14 mouse cellular contexts compared by ENCODE assay signal in genomic region chr14:47186561-47186960, GRCm38 (mm10).
"Had no signal": no experiment of that assay in that cellular context is flagged by ENCODE, and none has a peak within 500 bp of the region (broad histone marks: within the 10 kb centered on the region; RNA-seq: fewer than 3 reads in every experiment).

No protein-coding gene starts in this region.

- H3K27ac ChIP-seq: limb, embryonic 13.5 days; liver, embryonic 15.5 days; lung, embryonic 15.5 days; midbrain, embryonic 12.5 days had no signal

- H3K36me3 ChIP-seq: limb, embryonic 13.5 days; liver, embryonic 15.5 days; lung, embryonic 15.5 days; midbrain, embryonic 12.5 days had no signal

- H3K4me2 ChIP-seq: limb, embryonic 13.5 days; liver, embryonic 11.5 days; lung, embryonic 15.5 days; midbrain, embryonic 12.5 days had no signal

- H3K4me3 ChIP-seq: left cerebral cortex, adult 2 months; limb, embryonic 13.5 days; liver, embryonic 15.5 days; lung, embryonic 15.5 days; midbrain, embryonic 12.5 days had no signal

- H3K9me3 ChIP-seq: limb, embryonic 13.5 days; liver, embryonic 15.5 days; lung, embryonic 15.5 days; midbrain, embryonic 12.5 days had no signal

- ATAC-seq: midbrain, embryonic 16.5 days had no signal

- DNase-seq: kidney, adult 8-10 months; kidney, postnatal 25 days; left cerebral cortex, postnatal 4 days; lung, postnatal 4 days; right cerebral cortex, postnatal 4 days; thymus, adult 18-20 months; thymus, postnatal 14 days had no signal

- H3K9ac ChIP-seq: limb, embryonic 13.5 days; liver, embryonic 15.5 days; lung, embryonic 15.5 days; midbrain, embryonic 12.5 days had no signal
